Mouse (Mus musculus): Measurements from ENCODE around the gene Pex3. TPM values are rescaled to one million over a fixed set of nuclear protein-coding genes. Genes with fewer than 3 reads are reported as not detected.

Gene Pex3
- polyA plus RNA-seq, 1 experiment from 2014 or later: 8.9 TPM

GRCm38 (mm10) chr10:13570697-13571538 is 18.0 kb upstream of the Pex3 start:
- Histone ChIP-seq H3K4me2 (no peak overlapping the region), H3K9me3 (replicated peaks) (no peaks in the 10 kb centered on the region), H3K27me3 (no peaks in the 10 kb centered on the region), H3K36me3 (replicated peaks) (no peaks in the 10 kb centered on the region), H3K4me3 (replicated peaks) (no peak overlapping the region), H3K9ac (no peak overlapping the region), H3K27ac (replicated peaks) (no peak overlapping the region), H3K4me1 (replicated peaks) (no peaks in the 10 kb centered on the region)
- no peak for ATAC-seq (ENCODE audit: insufficient read depth)
- WGBS (ENCODE audit: insufficient replicate concordance): 51% methylated on average over 9 of the region's 9 CpGs

DNA sequence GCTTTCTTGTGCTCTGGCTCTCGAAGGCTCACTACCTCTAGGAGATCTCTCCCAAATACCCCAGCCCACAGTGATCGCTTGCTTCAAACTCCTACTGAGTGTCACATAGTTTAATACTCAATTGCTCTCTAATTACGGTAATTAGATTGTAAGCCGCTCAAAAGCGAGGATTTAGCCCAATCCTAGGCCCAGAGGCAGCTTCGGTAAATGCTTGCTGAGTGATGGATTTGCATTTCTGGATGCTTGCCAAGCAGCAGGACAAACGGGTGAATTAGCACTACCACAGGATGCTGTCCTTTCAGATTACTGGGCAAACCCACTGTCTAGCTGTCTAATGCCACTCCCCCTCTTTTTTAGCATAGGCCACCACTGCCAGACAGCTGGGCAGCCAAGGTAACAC is 16.9 kb upstream of the Pex3 start:
- Histone ChIP-seq H3K36me3 (replicated peaks) (no peaks in the 10 kb centered on the region), H3K4me1 (replicated peaks) (no peaks in the 10 kb centered on the region), H3K9me3 (replicated peaks) (no peaks in the 10 kb centered on the region), H3K4me3 (replicated peaks) (no peak overlapping the region), H3K27ac (replicated peaks) (no peak overlapping the region), H3K4me2 (no peak overlapping the region), H3K9ac (no peak overlapping the region), H3K27me3 (no peaks in the 10 kb centered on the region)
- 56% methylated on average over 7 of the region's 7 CpGs for WGBS (ENCODE audit: insufficient replicate concordance)
- no peak for ATAC-seq (ENCODE audit: insufficient read depth)

- ATAC-seq (ENCODE audit: insufficient read depth): no peak
- no peaks in the 10 kb centered on the region for H3K27me3 ChIP-seq
- H3K4me1 ChIP-seq (replicated peaks): no peaks in the 10 kb centered on the region
- H3K9ac ChIP-seq: no peak overlapping the region
- no peaks in the 10 kb centered on the region for H3K9me3 ChIP-seq (replicated peaks)
- peaks cover 22% of the 10 kb centered on the region for H3K36me3 ChIP-seq (replicated peaks)
- WGBS (ENCODE audit: insufficient replicate concordance): 62% methylated on average over 13 of the region's 13 CpGs
- no peak overlapping the region for H3K27ac ChIP-seq (replicated peaks)
- H3K4me3 ChIP-seq (replicated peaks): no peak overlapping the region; the same call in 1 of the 2 replicates
- no peak overlapping the region for H3K4me2 ChIP-seq
Measured at GRCm38 (mm10) chr10:13566393-13566792, 13.5 kb upstream of the Pex3 start.

GRCm38 (mm10) chr10:13565080-13565448 is 12.1 kb upstream of the Pex3 start:
- no peak overlapping the region for H3K27ac ChIP-seq (replicated peaks)
- no peaks in the 10 kb centered on the region for H3K4me1 ChIP-seq (replicated peaks)
- no peak for ATAC-seq (ENCODE audit: insufficient read depth)
- H3K9me3 ChIP-seq (replicated peaks): no peaks in the 10 kb centered on the region
- no peak overlapping the region for H3K4me3 ChIP-seq (replicated peaks)
- peaks cover 33% of the 10 kb centered on the region for H3K36me3 ChIP-seq (replicated peaks)
- H3K4me2 ChIP-seq: peak overlapping the region; percentile 9; the same call in 1 of the 2 replicates
- WGBS (ENCODE audit: insufficient replicate concordance): 51% methylated on average over 8 of the region's 8 CpGs
- H3K9ac ChIP-seq: no peak overlapping the region
- no peaks in the 10 kb centered on the region for H3K27me3 ChIP-seq

DNA sequence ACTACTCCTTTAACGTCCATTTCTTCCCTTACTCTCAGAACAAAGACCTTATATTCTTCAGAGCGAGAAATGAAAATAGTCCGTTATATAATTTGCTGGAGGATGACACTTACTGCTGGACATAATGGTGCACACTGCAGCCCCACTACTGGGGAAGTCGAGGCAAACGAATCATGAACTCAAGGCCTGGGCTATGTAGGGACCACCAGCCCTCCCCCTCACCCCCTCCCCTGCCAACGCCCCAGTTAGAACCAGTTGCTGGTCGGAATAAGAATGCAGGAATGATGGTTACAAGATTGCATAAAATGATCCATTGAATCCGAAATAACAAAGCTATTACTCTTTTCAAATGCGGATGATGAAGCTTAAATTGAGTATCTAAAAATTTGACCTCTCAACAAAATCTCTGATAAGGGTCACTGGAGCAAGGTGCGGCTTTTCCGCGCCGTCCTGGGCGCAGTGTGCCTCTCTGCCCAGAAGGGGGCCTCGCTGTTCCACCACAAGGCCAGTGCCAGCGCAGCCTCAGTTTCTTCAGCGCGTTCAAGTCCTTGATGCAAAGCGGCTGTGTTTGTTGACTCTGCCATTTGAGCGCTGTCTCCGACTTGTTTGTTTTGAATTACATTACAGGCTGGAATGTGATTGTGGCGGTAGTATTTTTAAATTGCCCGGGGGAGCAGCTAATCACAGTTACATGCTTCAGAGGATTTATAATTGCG is 11.6 kb upstream of the Pex3 start:
- H3K27ac ChIP-seq (replicated peaks): no peak overlapping the region
- H3K27me3 ChIP-seq: no peaks in the 10 kb centered on the region
- H3K36me3 ChIP-seq (replicated peaks): peaks cover 34% of the 10 kb centered on the region
- no peak overlapping the region for H3K9ac ChIP-seq
- peak overlapping the region; percentile 9; the same call in 1 of the 2 replicates for H3K4me2 ChIP-seq
- no peaks in the 10 kb centered on the region for H3K4me1 ChIP-seq (replicated peaks)
- no peaks in the 10 kb centered on the region for H3K9me3 ChIP-seq (replicated peaks)
- H3K4me3 ChIP-seq (replicated peaks): no peak overlapping the region
- ATAC-seq (ENCODE audit: insufficient read depth): no peak
- 25% methylated on average over 24 of the region's 24 CpGs for WGBS (ENCODE audit: insufficient replicate concordance)

DNA sequence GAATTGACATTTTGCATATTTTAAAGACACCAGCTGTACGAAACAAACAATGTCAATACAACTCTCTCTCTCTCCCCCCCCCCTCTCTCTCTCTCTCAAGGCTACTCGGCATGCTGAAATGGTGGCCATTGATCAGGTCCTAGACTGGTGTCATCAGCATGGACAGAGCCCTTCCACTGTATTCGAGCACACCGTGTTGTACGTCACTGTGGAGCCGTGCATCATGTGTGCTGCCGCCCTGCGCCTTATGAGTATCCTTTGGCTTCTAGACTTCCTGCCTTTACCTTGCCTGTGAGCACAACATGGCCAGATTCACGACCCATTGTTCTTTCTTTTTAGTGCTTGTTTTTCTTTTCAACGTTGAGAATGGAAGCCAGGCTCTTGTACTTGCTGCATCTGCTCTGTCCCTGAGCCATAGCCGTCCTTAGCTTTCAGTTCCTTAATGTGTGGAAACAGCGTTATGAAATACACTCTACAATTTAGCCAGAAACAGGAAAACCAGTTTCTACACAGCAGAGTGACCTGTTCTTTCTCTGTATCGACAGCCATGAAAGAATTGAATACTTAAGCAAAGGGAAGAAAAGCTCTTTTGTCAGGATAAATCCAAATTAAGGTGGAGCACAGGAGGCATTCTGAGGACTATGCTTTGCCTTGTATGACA is 7.2 kb upstream of the Pex3 start:
- ATAC-seq (ENCODE audit: insufficient read depth): no peak
- Histone ChIP-seq H3K4me3 (replicated peaks) (no peak overlapping the region), H3K4me1 (replicated peaks) (no peaks in the 10 kb centered on the region), H3K27ac (replicated peaks) (no peak overlapping the region), H3K36me3 (replicated peaks) (peaks cover 42% of the 10 kb centered on the region), H3K9me3 (replicated peaks) (no peaks in the 10 kb centered on the region), H3K4me2 (no peak overlapping the region), H3K27me3 (no peaks in the 10 kb centered on the region), H3K9ac (no peak overlapping the region)
- 70% methylated on average over 13 of the region's 13 CpGs for WGBS (ENCODE audit: insufficient replicate concordance)

DNA sequence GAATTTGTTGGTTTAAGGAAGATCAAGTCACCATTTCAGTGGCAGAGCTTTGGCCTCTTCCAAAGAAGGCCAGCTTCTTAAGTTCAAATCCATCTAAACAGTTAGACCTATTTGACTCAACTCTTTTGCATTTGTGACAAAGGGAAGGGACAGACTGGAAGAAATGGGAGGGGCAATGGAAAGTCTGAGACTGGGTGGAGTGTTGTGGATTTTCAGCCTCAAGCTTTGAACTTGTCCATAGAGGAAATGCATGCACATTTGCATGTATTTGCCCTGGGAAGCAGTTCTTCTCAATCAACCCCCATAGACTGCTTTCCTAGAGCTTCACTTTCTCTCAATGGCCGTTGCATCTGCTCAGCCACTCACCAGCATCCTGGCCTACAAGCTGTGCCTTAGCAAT is 1.4 kb upstream of the Pex3 start:
- no peak overlapping the region for H3K27ac ChIP-seq (replicated peaks)
- H3K9me3 ChIP-seq (replicated peaks): no peaks in the 10 kb centered on the region
- WGBS (ENCODE audit: insufficient replicate concordance): 85% methylated on average over 1 of the region's 1 CpGs
- ATAC-seq (ENCODE audit: insufficient read depth): no peak
- no peaks in the 10 kb centered on the region for H3K27me3 ChIP-seq
- 0 out of 2 replicates have a peak, but pooled peaks cover 8% of the 10 kb centered on the region for H3K36me3 ChIP-seq (replicated peaks)
- peaks cover 17% of the 10 kb centered on the region for H3K4me1 ChIP-seq (replicated peaks)
- peak overlapping the region; percentile 77 for H3K4me2 ChIP-seq
- peak overlapping the region; percentile 69; the same call in 1 of the 2 replicates for H3K4me3 ChIP-seq (replicated peaks)
- no peak overlapping the region for H3K9ac ChIP-seq

- 16% methylated on average over 10 of the region's 10 CpGs for WGBS (ENCODE audit: insufficient replicate concordance)
- H3K27me3 ChIP-seq: no peaks in the 10 kb centered on the region
- peak overlapping the region; percentile 86 for H3K27ac ChIP-seq (replicated peaks)
- 0 out of 2 replicates have a peak, but pooled peaks cover 8% of the 10 kb centered on the region for H3K36me3 ChIP-seq (replicated peaks)
- no peaks in the 10 kb centered on the region for H3K9me3 ChIP-seq (replicated peaks)
- H3K4me2 ChIP-seq: peak overlapping the region; percentile 77
- H3K4me1 ChIP-seq (replicated peaks): peaks cover 17% of the 10 kb centered on the region
- H3K9ac ChIP-seq: peak overlapping the region; percentile 76
- peak; percentile 57 for ATAC-seq (ENCODE audit: insufficient read depth)
- H3K4me3 ChIP-seq (replicated peaks): peak overlapping the region; percentile 69
Measured at GRCm38 (mm10) chr10:13553498-13553985, 600 bp upstream of the Pex3 start.

DNA sequence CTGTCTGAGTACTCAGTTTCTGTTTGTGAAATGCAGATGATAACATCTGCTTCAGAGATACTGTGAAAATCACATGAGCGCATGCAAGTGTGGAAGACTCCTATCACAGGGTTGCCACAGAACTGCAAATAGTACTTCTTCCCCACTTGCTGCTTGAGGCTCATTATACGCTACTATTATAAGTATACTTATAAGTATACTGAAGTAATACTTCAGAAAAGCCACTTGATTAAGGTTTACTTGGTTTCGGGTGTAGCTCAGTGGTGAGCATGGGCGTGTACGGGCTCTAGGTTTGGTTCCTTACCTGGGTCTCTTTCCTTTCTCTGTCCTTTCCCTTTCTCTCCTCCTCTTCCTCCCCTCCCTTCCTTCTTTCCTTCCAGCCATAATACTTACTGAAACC is 11.2 kb downstream of the Pex3 start:
- H3K27me3 ChIP-seq: no peaks in the 10 kb centered on the region
- peaks cover 14% of the 10 kb centered on the region for H3K36me3 ChIP-seq (replicated peaks)
- 83% methylated on average over 5 of the region's 5 CpGs for WGBS (ENCODE audit: insufficient replicate concordance)
- H3K4me3 ChIP-seq (replicated peaks): no peak overlapping the region
- H3K27ac ChIP-seq (replicated peaks): no peak overlapping the region
- no peaks in the 10 kb centered on the region for H3K4me1 ChIP-seq (replicated peaks)
- H3K4me2 ChIP-seq: no peak overlapping the region
- H3K9me3 ChIP-seq (replicated peaks): no peaks in the 10 kb centered on the region
- H3K9ac ChIP-seq: no peak overlapping the region
- ATAC-seq (ENCODE audit: insufficient read depth): no peak

GRCm38 (mm10) chr10:13539769-13540333 is 13.1 kb downstream of the Pex3 start:
- 81% methylated on average over 7 of the region's 7 CpGs for WGBS (ENCODE audit: insufficient replicate concordance)
- Histone ChIP-seq H3K4me2 (no peak overlapping the region), H3K9ac (no peak overlapping the region), H3K4me3 (replicated peaks) (no peak overlapping the region), H3K36me3 (replicated peaks) (peaks cover 23% of the 10 kb centered on the region), H3K4me1 (replicated peaks) (no peaks in the 10 kb centered on the region), H3K27me3 (no peaks in the 10 kb centered on the region), H3K9me3 (replicated peaks) (no peaks in the 10 kb centered on the region), H3K27ac (replicated peaks) (no peak overlapping the region)
- no peak for ATAC-seq (ENCODE audit: insufficient read depth)

DNA sequence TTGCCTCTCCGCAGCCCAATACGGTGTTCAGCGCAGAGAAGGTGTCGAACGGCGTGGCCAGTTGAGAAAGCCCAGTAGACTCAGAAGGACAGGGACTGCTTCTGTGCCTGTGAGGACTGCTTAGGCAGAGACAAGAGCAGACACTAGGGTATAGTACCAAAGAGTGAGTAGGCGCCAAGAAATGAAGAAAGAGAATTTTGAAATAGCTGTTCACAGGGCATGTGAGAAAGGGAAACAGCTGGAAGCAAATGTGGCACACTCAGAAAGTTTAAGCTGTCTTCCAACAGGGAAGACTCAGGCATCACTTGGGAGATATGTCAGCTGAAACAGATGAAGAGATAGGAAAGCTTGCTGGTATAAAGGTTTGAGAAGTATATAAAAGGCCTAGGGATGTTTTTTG is 16.2 kb downstream of the Pex3 start:
- Histone ChIP-seq H3K4me3 (replicated peaks) (no peak overlapping the region), H3K9me3 (replicated peaks) (no peaks in the 10 kb centered on the region), H3K27me3 (no peaks in the 10 kb centered on the region), H3K36me3 (replicated peaks) (peaks cover 37% of the 10 kb centered on the region), H3K4me2 (no peak overlapping the region), H3K27ac (replicated peaks) (no peak overlapping the region), H3K4me1 (replicated peaks) (no peaks in the 10 kb centered on the region), H3K9ac (no peak overlapping the region)
- ATAC-seq (ENCODE audit: insufficient read depth): no peak
- 89% methylated on average over 7 of the region's 7 CpGs for WGBS (ENCODE audit: insufficient replicate concordance)

Measured in liver, embryonic 15.5 days (tissue).